Comparison of ENCODE assay signal across 9 mouse cellular contexts in the genomic region with DNA sequence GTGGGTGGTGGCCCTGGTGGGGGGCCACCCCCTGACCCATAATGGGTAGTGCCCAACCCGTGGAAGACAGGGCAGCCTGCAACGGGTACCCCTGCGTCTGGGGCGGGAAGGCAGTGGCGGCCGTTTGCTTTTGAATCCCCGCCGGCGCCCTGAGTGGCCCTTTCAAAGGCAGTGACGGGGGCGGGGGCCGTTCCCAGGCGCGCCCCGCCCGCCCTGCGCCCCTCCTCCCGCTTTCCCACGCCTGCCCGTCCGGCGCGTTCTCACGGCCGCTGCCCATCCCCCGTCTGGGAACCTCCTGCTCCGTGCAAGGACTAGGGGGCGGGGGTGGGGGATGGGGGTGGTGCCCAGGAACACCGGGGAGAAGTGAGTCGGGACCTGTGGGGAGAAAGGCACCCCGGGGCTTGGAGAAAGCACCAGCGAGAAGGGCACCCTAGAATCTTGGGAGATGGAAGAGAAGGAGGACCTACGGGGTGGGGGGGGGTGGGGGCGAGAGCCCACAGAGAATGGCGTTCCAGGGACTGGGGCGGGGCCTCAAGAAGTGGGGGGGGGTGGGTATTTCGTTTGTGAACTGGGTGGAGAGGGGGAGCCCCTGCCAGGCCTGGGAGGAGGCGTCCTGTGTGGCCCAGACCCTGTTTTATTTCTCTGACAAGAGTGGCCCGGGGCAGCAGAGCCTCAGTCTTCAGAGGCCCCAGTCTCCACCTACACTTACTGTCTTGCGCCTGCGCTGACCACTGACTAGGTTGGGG. TPM values are rescaled to one million over a fixed set of nuclear protein-coding genes. Genes with fewer than 3 reads are reported as not detected.
DNase-seq lines count a peak whose midpoint lies in the region; ATAC-seq and TF ChIP-seq lines count a peak whose summit lies in the region.
"Had no signal": no experiment of that assay in that cellular context is flagged by ENCODE, and none has a peak within 500 bp of the region (broad histone marks: within the 10 kb centered on the region; RNA-seq: fewer than 3 reads in every experiment).

No protein-coding gene starts in this region.

- no peaks in the 10 kb centered on the region for H3K9me3 ChIP-seq in heart, embryonic 10.5 days
- no peaks in the 10 kb centered on the region for H3K9me3 ChIP-seq in kidney, embryonic 16.5 days (ENCODE audit: low read length)

- peaks cover 10% of the 10 kb centered on the region; the same call in 1 of the 2 replicates for H3K4me1 ChIP-seq in kidney, adult 2 months (ENCODE audit: control insufficient read depth, insufficient read depth, low read length)
- peaks cover 55% of the 10 kb centered on the region for H3K4me1 ChIP-seq in heart, embryonic 10.5 days
- H3K4me1 ChIP-seq in kidney, embryonic 16.5 days (ENCODE audit: insufficient read depth, low read length): peaks cover 69% of the 10 kb centered on the region

- TF ChIP-seq POLR2A in kidney, adult 2 months (IDR thresholded peaks at IDR 0.05; ENCODE audit: low read depth, low read length): no peak
- TF ChIP-seq POLR2A in brain, embryonic 14.5 days (IDR thresholded peaks at IDR 0.05; ENCODE audit: borderline replicate concordance, extremely low read depth, insufficient read depth, insufficient read length, poor library complexity, severe bottlenecking): no peak

- peak overlapping the region; percentile 74 for H3K9ac ChIP-seq in kidney, embryonic 16.5 days (replicated peaks; ENCODE audit: low read length)

- H3K4me3 ChIP-seq in kidney, adult 2 months (ENCODE audit: insufficient read depth, low read depth, low read length): peak overlapping the region; percentile 34
- H3K4me3 ChIP-seq in heart, embryonic 10.5 days: peak overlapping the region; percentile 66
- H3K4me3 ChIP-seq in kidney, embryonic 16.5 days (ENCODE audit: low read length): peak overlapping the region; percentile 52

- ATAC-seq in kidney, embryonic 16.5 days (ENCODE audit: low FRiP score, low TSS enrichment): peak; percentile 72
- ATAC-seq: Patski had no signal

- DNase-seq in kidney, adult 2 months: peak; percentile 73
- no peak for DNase-seq in kidney, adult 11 months
- peak; percentile 91 for DNase-seq in brain, embryonic 14.5 days (ENCODE audit: low read depth)
- DNase-seq in heart, embryonic 10.5 days (ENCODE audit: low spot score): peak; percentile 93
- DNase-seq in lung, postnatal 10 days: peak; percentile 87
- DNase-seq in right cerebral cortex, postnatal 14 days: peak; percentile 66
- no peak for DNase-seq in cerebellum, adult 8-10 months

- no peaks in the 10 kb centered on the region for H3K36me3 ChIP-seq in kidney, adult 2 months (ENCODE audit: control insufficient read depth, insufficient read depth, low read length)
- no peaks in the 10 kb centered on the region for H3K36me3 ChIP-seq in heart, embryonic 10.5 days
- no peaks in the 10 kb centered on the region for H3K36me3 ChIP-seq in kidney, embryonic 16.5 days (ENCODE audit: insufficient read depth, low read length)

- H3K4me2 ChIP-seq in kidney, embryonic 16.5 days (replicated peaks; ENCODE audit: low read depth, low read length): peak overlapping the region; percentile 87

- no peak overlapping the region for H3K27ac ChIP-seq in kidney, adult 2 months (ENCODE audit: insufficient read depth, low read depth, low read length)
- peak overlapping the region; percentile 92 for H3K27ac ChIP-seq in heart, embryonic 10.5 days
- H3K27ac ChIP-seq in kidney, embryonic 16.5 days (ENCODE audit: low read length): peak overlapping the region; percentile 90

- H3K27me3 ChIP-seq in kidney, adult 2 months (replicated peaks; ENCODE audit: control insufficient read depth, insufficient read depth, low read length): no peaks in the 10 kb centered on the region
- H3K27me3 ChIP-seq in heart, embryonic 10.5 days (ENCODE audit: insufficient read depth, poor library complexity, severe bottlenecking): peaks cover 31% of the 10 kb centered on the region
- H3K27me3 ChIP-seq in kidney, embryonic 16.5 days (ENCODE audit: insufficient read depth, low read length): no peaks in the 10 kb centered on the region

- no peak for TF ChIP-seq CTCF in kidney, adult 2 months (conservative IDR thresholded peaks at IDR 0.05; ENCODE audit: insufficient read depth, insufficient read length, low read depth, low read length)
- TF ChIP-seq CTCF in brain, embryonic 14.5 days (IDR thresholded peaks at IDR 0.05; ENCODE audit: borderline replicate concordance, extremely low read depth, insufficient read depth, insufficient read length): no peak

- 6% methylated on average over 32 of the region's 41 CpGs for WGBS in kidney, adult 2 months
- 2% methylated on average over 24 of the region's 41 CpGs for WGBS in heart, embryonic 10.5 days
- under 1% methylated on average over 36 of the region's 41 CpGs for WGBS in kidney, embryonic 16.5 days

RNA-seq across cellular contexts. Expression of a gene that starts 12.5 kb away (rescaled TPM):
- 5.7 and 7.8 TPM in 2 replicates for polyA plus RNA-seq in kidney, adult 2 months (2012; rRNA removed)
- polyA plus RNA-seq in brain, embryonic 14.5 days (2012; rRNA removed): 50.0 and 58.5 TPM in 2 replicates
- 5.7 and 5.9 TPM in 2 replicates for polyA plus RNA-seq in heart, embryonic 10.5 days (2016; fragmentation: Nextera tagmentation; extraction: Ambion mirVana)
- 18.4 and 18.8 TPM in 2 replicates for polyA plus RNA-seq in kidney, embryonic 16.5 days (2015; fragmentation: Nextera tagmentation; extraction: Ambion mirVana)

RNA-seq across cellular contexts. Expression of a gene that starts 28.6 kb away (rescaled TPM):
- polyA plus RNA-seq in kidney, adult 2 months (2012; rRNA removed): 21.8 and 26.9 TPM in 2 replicates
- 1.9 and 2.0 TPM in 2 replicates for polyA plus RNA-seq in brain, embryonic 14.5 days (2012; rRNA removed)
- polyA plus RNA-seq in heart, embryonic 10.5 days (2016; fragmentation: Nextera tagmentation; extraction: Ambion mirVana): 7.7 and 8.4 TPM in 2 replicates
- polyA plus RNA-seq in kidney, embryonic 16.5 days (2015; fragmentation: Nextera tagmentation; extraction: Ambion mirVana): 16.0 and 16.8 TPM in 2 replicates

RNA-seq across cellular contexts. Expression of a gene that starts 43.2 kb away (rescaled TPM):
- polyA plus RNA-seq in kidney, adult 2 months (2012; rRNA removed): 62.6 and 70.5 TPM in 2 replicates
- polyA plus RNA-seq in brain, embryonic 14.5 days (2012; rRNA removed): 78.9 and 91.3 TPM in 2 replicates
- 90.9 and 99.8 TPM in 2 replicates for polyA plus RNA-seq in heart, embryonic 10.5 days (2016; fragmentation: Nextera tagmentation; extraction: Ambion mirVana)
- 131 and 138 TPM in 2 replicates for polyA plus RNA-seq in kidney, embryonic 16.5 days (2015; fragmentation: Nextera tagmentation; extraction: Ambion mirVana)

RNA-seq across cellular contexts. Expression of a gene that starts 46.3 kb away (rescaled TPM):
- polyA plus RNA-seq in kidney, adult 2 months (2012; rRNA removed): 0.42 and 0.68 TPM in 2 replicates
- polyA plus RNA-seq in brain, embryonic 14.5 days (2012; rRNA removed): not detected in 2 replicates
- polyA plus RNA-seq in heart, embryonic 10.5 days (2016; fragmentation: Nextera tagmentation; extraction: Ambion mirVana): 0.10 TPM in 1 of 2 replicates, not detected in the other
- 0.54 and 0.82 TPM in 2 replicates for polyA plus RNA-seq in kidney, embryonic 16.5 days (2015; fragmentation: Nextera tagmentation; extraction: Ambion mirVana)

RNA-seq across cellular contexts. Expression of a gene that starts 50.5 kb away (rescaled TPM):
- polyA plus RNA-seq in kidney, adult 2 months (2012; rRNA removed): 0.55 and 0.58 TPM in 2 replicates
- polyA plus RNA-seq in brain, embryonic 14.5 days (2012; rRNA removed): 0.10 and 0.14 TPM in 2 replicates
- 0.92 TPM in 1 of 2 replicates, not detected in the other for polyA plus RNA-seq in heart, embryonic 10.5 days (2016; fragmentation: Nextera tagmentation; extraction: Ambion mirVana)
- 0.37 TPM in 1 of 2 replicates, not detected in the other for polyA plus RNA-seq in kidney, embryonic 16.5 days (2015; fragmentation: Nextera tagmentation; extraction: Ambion mirVana)

Comparison
In these comparisons a context has a peak if more than half of its experiments do, and no peak if none do; other contexts are left out.
1. DNase-seq: peak in kidney, adult 2 months (single experiment), brain, embryonic 14.5 days (single experiment), heart, embryonic 10.5 days (single experiment), lung, postnatal 10 days (single experiment) and right cerebral cortex, postnatal 14 days (single experiment); none in kidney, adult 11 months (single experiment) and cerebellum, adult 8-10 months (single experiment).
2. Peak in every context shown above with its lines, with median percentiles within 50 percentile points of each other: H3K4me3 ChIP-seq.